Mouse (Mus musculus): ENCODE results near the gene Aqp1. TPM values are rescaled to one million over a fixed set of nuclear protein-coding genes. Genes with fewer than 3 reads are reported as not detected.

Gene Aqp1
- polyA plus RNA-seq, 1 experiment from 2014 or later = 69.9 TPM

GRCm38 (mm10) chr6:55326299-55326698 is 9.9 kb upstream of the Aqp1 start:
- Histone ChIP-seq H3K4me2 (replicated peaks; ENCODE audit: low read depth, low read length) (no peak overlapping the region), H3K4me3 (ENCODE audit: low read length) (no peak overlapping the region), H3K9me3 (ENCODE audit: low read length) (no peaks in the 10 kb centered on the region), H3K27ac (ENCODE audit: low read length) (no peak overlapping the region), H3K9ac (replicated peaks; ENCODE audit: low read length) (no peak overlapping the region), H3K4me1 (ENCODE audit: insufficient read depth, low read length) (0 out of 2 replicates have a peak, but pooled peaks cover 5% of the 10 kb centered on the region), H3K36me3 (ENCODE audit: insufficient read depth, low read length) (no peaks in the 10 kb centered on the region), H3K27me3 (ENCODE audit: insufficient read depth, low read length) (no peaks in the 10 kb centered on the region)
- WGBS = 64% methylated on average over 4 of the region's 4 CpGs
- no peak for ATAC-seq (ENCODE audit: low FRiP score, low TSS enrichment)

- no peak overlapping the region for H3K4me3 ChIP-seq (ENCODE audit: low read length)
- no peaks in the 10 kb centered on the region for H3K36me3 ChIP-seq (ENCODE audit: insufficient read depth, low read length)
- H3K27me3 ChIP-seq (ENCODE audit: insufficient read depth, low read length) = no peaks in the 10 kb centered on the region
- 0 out of 2 replicates have a peak, but pooled peaks cover 9% of the 10 kb centered on the region for H3K4me1 ChIP-seq (ENCODE audit: insufficient read depth, low read length)
- 80% methylated on average over 13 of the region's 13 CpGs for WGBS
- no peaks in the 10 kb centered on the region for H3K9me3 ChIP-seq (ENCODE audit: low read length)
- no peak overlapping the region for H3K4me2 ChIP-seq (replicated peaks; ENCODE audit: low read depth, low read length)
- no peak for ATAC-seq (ENCODE audit: low FRiP score, low TSS enrichment)
- H3K27ac ChIP-seq (ENCODE audit: low read length) = no peak overlapping the region
- H3K9ac ChIP-seq (replicated peaks; ENCODE audit: low read length) = no peak overlapping the region
Measured at GRCm38 (mm10) chr6:55327326-55327725, 8.9 kb upstream of the Aqp1 start.

GRCm38 (mm10) chr6:55328179-55328578 is 8.1 kb upstream of the Aqp1 start:
- WGBS = 80% methylated on average over 4 of the region's 4 CpGs
- Histone ChIP-seq H3K9ac (replicated peaks; ENCODE audit: low read length) (no peak overlapping the region), H3K27me3 (ENCODE audit: insufficient read depth, low read length) (no peaks in the 10 kb centered on the region), H3K36me3 (ENCODE audit: insufficient read depth, low read length) (no peaks in the 10 kb centered on the region), H3K27ac (ENCODE audit: low read length) (no peak overlapping the region), H3K9me3 (ENCODE audit: low read length) (no peaks in the 10 kb centered on the region), H3K4me3 (ENCODE audit: low read length) (no peak overlapping the region), H3K4me2 (replicated peaks; ENCODE audit: low read depth, low read length) (no peak overlapping the region), H3K4me1 (ENCODE audit: insufficient read depth, low read length) (0 out of 2 replicates have a peak, but pooled peaks cover 9% of the 10 kb centered on the region)
- no peak for ATAC-seq (ENCODE audit: low FRiP score, low TSS enrichment)

GRCm38 (mm10) chr6:55331315-55331714 is 4.9 kb upstream of the Aqp1 start:
- Histone ChIP-seq H3K4me3 (ENCODE audit: low read length) (no peak overlapping the region), H3K36me3 (ENCODE audit: insufficient read depth, low read length) (no peaks in the 10 kb centered on the region), H3K9ac (replicated peaks; ENCODE audit: low read length) (no peak overlapping the region), H3K4me1 (ENCODE audit: insufficient read depth, low read length) (peaks cover 11% of the 10 kb centered on the region), H3K27me3 (ENCODE audit: insufficient read depth, low read length) (no peaks in the 10 kb centered on the region), H3K4me2 (replicated peaks; ENCODE audit: low read depth, low read length) (no peak overlapping the region), H3K9me3 (ENCODE audit: low read length) (no peaks in the 10 kb centered on the region), H3K27ac (ENCODE audit: low read length) (no peak overlapping the region)
- 46% methylated on average over 6 of the region's 6 CpGs for WGBS
- ATAC-seq (ENCODE audit: low FRiP score, low TSS enrichment) = no peak

GRCm38 (mm10) chr6:55332100-55332772 is 4.0 kb upstream of the Aqp1 start:
- Histone ChIP-seq H3K4me2 (replicated peaks; ENCODE audit: low read depth, low read length) (no peak overlapping the region), H3K4me3 (ENCODE audit: low read length) (no peak overlapping the region), H3K27me3 (ENCODE audit: insufficient read depth, low read length) (no peaks in the 10 kb centered on the region), H3K4me1 (ENCODE audit: insufficient read depth, low read length) (peaks cover 14% of the 10 kb centered on the region), H3K9me3 (ENCODE audit: low read length) (no peaks in the 10 kb centered on the region), H3K27ac (ENCODE audit: low read length) (no peak overlapping the region), H3K36me3 (ENCODE audit: insufficient read depth, low read length) (no peaks in the 10 kb centered on the region), H3K9ac (replicated peaks; ENCODE audit: low read length) (no peak overlapping the region)
- ATAC-seq (ENCODE audit: low FRiP score, low TSS enrichment) = no peak
- 69% methylated on average over 5 of the region's 5 CpGs for WGBS

GRCm38 (mm10) chr6:55332773-55333109 is 3.5 kb upstream of the Aqp1 start:
- Histone ChIP-seq H3K27ac (ENCODE audit: low read length) (no peak overlapping the region), H3K36me3 (ENCODE audit: insufficient read depth, low read length) (no peaks in the 10 kb centered on the region), H3K9me3 (ENCODE audit: low read length) (no peaks in the 10 kb centered on the region), H3K4me3 (ENCODE audit: low read length) (no peak overlapping the region), H3K27me3 (ENCODE audit: insufficient read depth, low read length) (no peaks in the 10 kb centered on the region), H3K4me1 (ENCODE audit: insufficient read depth, low read length) (peaks cover 14% of the 10 kb centered on the region), H3K4me2 (replicated peaks; ENCODE audit: low read depth, low read length) (no peak overlapping the region), H3K9ac (replicated peaks; ENCODE audit: low read length) (no peak overlapping the region)
- WGBS = 79% methylated on average over 6 of the region's 6 CpGs
- no peak for ATAC-seq (ENCODE audit: low FRiP score, low TSS enrichment)

GRCm38 (mm10) chr6:55337242-55337641 is 1.0 kb downstream of the Aqp1 start:
- H3K4me3 ChIP-seq (ENCODE audit: low read length) = peak overlapping the region; percentile 26
- peak overlapping the region; percentile 64; the same call in 1 of the 2 replicates for H3K27ac ChIP-seq (ENCODE audit: low read length)
- no peaks in the 10 kb centered on the region for H3K9me3 ChIP-seq (ENCODE audit: low read length)
- no peak for ATAC-seq (ENCODE audit: low FRiP score, low TSS enrichment)
- H3K4me2 ChIP-seq (replicated peaks; ENCODE audit: low read depth, low read length) = 0 out of 2 replicates have a peak overlapping the region, but pooled peaks have one; percentile 10
- H3K27me3 ChIP-seq (ENCODE audit: insufficient read depth, low read length) = no peaks in the 10 kb centered on the region
- H3K9ac ChIP-seq (replicated peaks; ENCODE audit: low read length) = peak overlapping the region; percentile 17; the same call in 1 of the 2 replicates
- H3K4me1 ChIP-seq (ENCODE audit: insufficient read depth, low read length) = peaks cover 10% of the 10 kb centered on the region
- no peaks in the 10 kb centered on the region for H3K36me3 ChIP-seq (ENCODE audit: insufficient read depth, low read length)
- 80% methylated on average over 5 of the region's 5 CpGs for WGBS

GRCm38 (mm10) chr6:55338077-55338476 is 1.8 kb downstream of the Aqp1 start:
- Histone ChIP-seq H3K27ac (ENCODE audit: low read length) (no peak overlapping the region), H3K4me3 (ENCODE audit: low read length) (peak overlapping the region; percentile 26; the same call in 1 of the 2 replicates), H3K9ac (replicated peaks; ENCODE audit: low read length) (no peak overlapping the region), H3K27me3 (ENCODE audit: insufficient read depth, low read length) (no peaks in the 10 kb centered on the region), H3K4me1 (ENCODE audit: insufficient read depth, low read length) (peaks cover 10% of the 10 kb centered on the region), H3K36me3 (ENCODE audit: insufficient read depth, low read length) (no peaks in the 10 kb centered on the region), H3K9me3 (ENCODE audit: low read length) (no peaks in the 10 kb centered on the region), H3K4me2 (replicated peaks; ENCODE audit: low read depth, low read length) (no peak overlapping the region)
- peak; percentile 76 for ATAC-seq (ENCODE audit: low FRiP score, low TSS enrichment)
- 43% methylated on average over 6 of the region's 6 CpGs for WGBS

GRCm38 (mm10) chr6:55338934-55339825 is 2.9 kb downstream of the Aqp1 start:
- ATAC-seq (ENCODE audit: low FRiP score, low TSS enrichment) = no peak
- peak overlapping the region; percentile 12; the same call in 1 of the 2 replicates for H3K4me3 ChIP-seq (ENCODE audit: low read length)
- 73% methylated on average over 9 of the region's 9 CpGs for WGBS

More at GRCm38 (mm10) chr6:55338934-55339825, 2.9 kb downstream of the Aqp1 start:
- no peaks in the 10 kb centered on the region for H3K36me3 ChIP-seq (ENCODE audit: insufficient read depth, low read length)
- 0 out of 2 replicates have a peak overlapping the region, but pooled peaks have one; percentile 7 for H3K4me2 ChIP-seq (replicated peaks; ENCODE audit: low read depth, low read length)
- H3K9me3 ChIP-seq (ENCODE audit: low read length) = no peaks in the 10 kb centered on the region
- H3K27me3 ChIP-seq (ENCODE audit: insufficient read depth, low read length) = no peaks in the 10 kb centered on the region
- H3K27ac ChIP-seq (ENCODE audit: low read length) = peak overlapping the region; percentile 54; the same call in 1 of the 2 replicates
- H3K9ac ChIP-seq (replicated peaks; ENCODE audit: low read length) = no peak overlapping the region
- peaks cover 10% of the 10 kb centered on the region for H3K4me1 ChIP-seq (ENCODE audit: insufficient read depth, low read length)

Measured in kidney, embryonic 16.5 days (tissue).